Mouse (Mus musculus) stomach, postnatal 0 days (tissue): ENCODE results near the gene Ccdc93.

Experiments
- CTCF ChIP-seq: IDR thresholded peaks from 2 replicates; pipeline ENCODE4 v1.5.1; 2016; ENCODE audit warnings: antibody characterized with exemption, low read depth, mild to moderate bottlenecking, moderate library complexity
- EP300 ChIP-seq: optimal IDR thresholded peaks from 2 replicates; pipeline ENCODE3; 2016; ENCODE audit warnings: antibody characterized with exemption

GRCm38 (mm10) chr1:121460077-121460476 is 29.2 kb downstream of the Ccdc93 start:
- TF ChIP-seq CTCF (peak; percentile 43), EP300 (no peak)
